Mouse (Mus musculus) heart, embryonic 14.5 days (tissue): Measurements from ENCODE around the gene Epas1. TPM values are rescaled to one million over a fixed set of nuclear protein-coding genes. Genes with fewer than 3 reads are reported as not detected.

ENCODE experiments used
- ATAC-seq: fragments of 200-750 bp; cut with Nextera tagmentation; 2 replicates; pipeline ENCODE4 v1.8.0; 2017; ENCODE audit warnings: low read depth, moderate TSS enrichment; ENCODE audit not compliant: insufficient number of reproducible peaks, insufficient read depth, low FRiP score
- H3K27ac ChIP-seq, 2 experiments: fragments of 200-500 bp in 1 of 2; fragments of 300-500 bp in 1 of 2; sonication (generic) in 1 of 2; replicated peaks in 1 of 2; 2 replicates each; pipeline ENCODE4 v1.5.1; 2012 to 2014; ENCODE audit warnings: low read depth in 2 of 2, low read length in 2 of 2, control low read depth in 1 of 2, mild to moderate bottlenecking in 1 of 2, mixed read lengths in 1 of 2; ENCODE audit not compliant: control insufficient read depth in 1 of 2, insufficient read depth in 1 of 2
- H3K27me3 ChIP-seq: fragments of 300-500 bp; sonication (generic); 2 replicates; pipeline ENCODE4 v1.6.1; 2014; ENCODE audit warnings: mild to moderate bottlenecking, low read length, control low read depth; ENCODE audit not compliant: control insufficient read depth, insufficient read depth
- H3K36me3 ChIP-seq: fragments of 300-500 bp; sonication (generic); 2 replicates; pipeline ENCODE4 v1.6.1; 2014; ENCODE audit warnings: mild to moderate bottlenecking, control low read depth, low read length, mixed read lengths; ENCODE audit not compliant: control insufficient read depth, insufficient read depth
- H3K4me1 ChIP-seq, 2 experiments: fragments of 200-500 bp in 1 of 2; fragments of 300-500 bp in 1 of 2; sonication (generic) in 1 of 2; 2 replicates each; pipeline ENCODE4 v1.6.1; 2012 to 2014; ENCODE audit warnings: low read length in 2 of 2, control low read depth in 1 of 2, mixed read lengths in 1 of 2; ENCODE audit not compliant: control insufficient read depth in 2 of 2, insufficient read depth in 2 of 2
- H3K4me2 ChIP-seq: fragments of 300-500 bp; sonication (generic); 2 replicates; pipeline ENCODE4 v1.6.1; 2014; ENCODE audit warnings: mild to moderate bottlenecking, low read length
- H3K4me3 ChIP-seq, 2 experiments: fragments of 200-500 bp in 1 of 2; fragments of 300-500 bp in 1 of 2; sonication (generic) in 1 of 2; 2 replicates each; pipeline ENCODE4 v1.5.1; 2012 to 2014; ENCODE audit warnings: low read length in 2 of 2, mild to moderate bottlenecking in 2 of 2, control low read depth in 1 of 2, low read depth in 1 of 2, moderate library complexity in 1 of 2; ENCODE audit not compliant: control insufficient read depth in 1 of 2, insufficient read depth in 1 of 2
- H3K9ac ChIP-seq: fragments of 300-500 bp; sonication (generic); 2 replicates; pipeline ENCODE4 v1.6.1; 2014; ENCODE audit warnings: mild to moderate bottlenecking, low read length
- H3K9me3 ChIP-seq: fragments of 300-500 bp; sonication (generic); 2 replicates; pipeline ENCODE4 v1.6.1; 2016; ENCODE audit warnings: low read length, control low read depth; ENCODE audit not compliant: control insufficient read depth
- WGBS: fragments of 180-500 bp; shearing (Covaris S2); extraction: QIAGEN DNeasy Blood & Tissue Kit; methylation state at CpG from one replicate; pipeline ENCODE4 v1.1.7; 2014; 5-methylcytosine and 5-hydroxymethylcytosine counted together
- polyA plus RNA-seq: library from polyadenylated mRNA; unstranded; fragments of >200 nt; fragmentation: Nextera tagmentation; extraction: Ambion mirVana; gene quantifications from 2 replicates; pipeline ENCODE4 v1.2.1, GENCODE M21; 2014

Gene Epas1
- 13.7 and 15.6 TPM in 2 replicates for polyA plus RNA-seq

DNA sequence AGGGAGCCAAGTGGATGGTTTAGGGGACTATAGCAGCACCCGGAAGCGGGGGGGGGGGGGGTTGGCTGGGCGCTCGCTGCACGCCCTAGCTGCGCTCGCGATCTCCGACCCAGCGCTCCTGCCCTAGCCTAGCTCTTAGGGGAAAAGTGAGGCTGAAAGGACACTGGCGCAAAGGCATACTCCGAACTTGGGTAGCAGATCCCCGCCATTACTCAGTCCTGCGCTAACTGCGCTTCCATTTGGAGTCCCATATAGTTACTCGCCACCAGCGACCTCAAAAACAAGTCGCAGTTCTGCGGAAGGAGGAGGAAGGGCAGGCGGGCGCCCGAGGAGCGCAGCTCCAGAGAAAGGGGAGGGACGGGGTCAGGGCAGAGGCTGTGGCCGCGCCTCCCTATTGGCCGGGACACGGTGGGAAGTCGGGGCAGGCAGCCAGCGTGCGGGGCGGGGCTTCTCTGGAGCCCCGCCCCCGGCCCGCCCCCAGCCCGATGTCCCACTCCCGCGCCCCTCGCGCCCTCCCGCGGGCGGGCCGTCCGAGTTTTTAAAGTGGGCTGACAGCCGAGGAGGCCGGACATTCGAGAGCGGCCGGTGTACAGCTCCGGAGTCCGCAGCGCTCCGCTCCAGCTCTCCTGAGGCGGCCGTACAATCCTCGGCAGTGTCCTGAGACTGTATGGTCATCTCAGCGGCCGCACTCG is at the start of gene Epas1:
TSS of gene Epas1 (plus strand) at position 571 of the 692 bp plus-strand sequence.
- peaks cover 15% of the 10 kb centered on the region for H3K27me3 ChIP-seq

DNA sequence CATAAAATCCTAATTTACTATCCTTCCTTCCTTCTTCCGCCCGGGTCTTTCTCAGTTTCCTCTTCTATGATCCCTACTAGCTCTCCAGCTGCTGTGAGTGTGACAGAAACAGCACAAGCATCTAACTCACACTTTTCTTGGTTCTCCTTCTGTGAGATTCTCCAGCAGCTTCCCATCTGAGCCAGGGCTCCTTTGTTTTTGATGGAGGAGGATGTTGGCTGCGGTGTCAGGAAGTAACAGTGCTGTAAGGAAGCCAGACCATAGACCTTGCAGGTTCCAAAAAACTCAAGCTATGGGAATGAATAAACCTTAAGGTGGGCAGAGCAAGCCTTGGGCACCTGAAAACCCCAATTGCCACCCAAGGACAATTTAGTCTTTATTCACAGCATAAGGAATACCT is 48.3 kb upstream of the Epas1 start:
- no peak overlapping the region for H3K4me3 ChIP-seq
- no peak overlapping the region for H3K4me2 ChIP-seq
- no peaks in the 10 kb centered on the region for H3K27me3 ChIP-seq
- H3K4me1 ChIP-seq: no peaks in the 10 kb centered on the region
- no peaks in the 10 kb centered on the region for H3K9me3 ChIP-seq
- no peaks in the 10 kb centered on the region for H3K36me3 ChIP-seq
- H3K9ac ChIP-seq: no peak overlapping the region
- WGBS: 78% methylated on average over 3 of the region's 3 CpGs
- no peak overlapping the region for H3K27ac ChIP-seq
- ATAC-seq: no peak

More for the DNA sequence above, at the start of gene Epas1:
- H3K27ac ChIP-seq: peak within 1 kb of the TSS; percentile 53 to 85
- H3K9me3 ChIP-seq: no peaks in the 10 kb centered on the region
- H3K9ac ChIP-seq: peak within 1 kb of the TSS; percentile 79
- peaks cover 10 to 11% of the 10 kb centered on the region in 2 experiments for H3K4me1 ChIP-seq
- no peaks in the 10 kb centered on the region for H3K36me3 ChIP-seq
- peak within 1 kb of the TSS; percentile 96 for H3K4me2 ChIP-seq
- under 1% methylated on average over 58 of the region's 60 CpGs for WGBS
- H3K4me3 ChIP-seq: peak within 1 kb of the TSS; percentile 63 to 90
- peak; percentile 96 for ATAC-seq

GRCm38 (mm10) chr17:86706467-86706866 is 47.0 kb upstream of the Epas1 start:
- WGBS: 70% methylated on average over 1 of the region's 1 CpGs
- ATAC-seq: no peak
- Histone ChIP-seq H3K4me2 (no peak overlapping the region), H3K36me3 (no peaks in the 10 kb centered on the region), H3K9ac (no peak overlapping the region), H3K27me3 (no peaks in the 10 kb centered on the region), H3K9me3 (no peaks in the 10 kb centered on the region), H3K4me1 (no peaks in the 10 kb centered on the region), H3K27ac (no peak overlapping the region), H3K4me3 (no peak overlapping the region)

DNA sequence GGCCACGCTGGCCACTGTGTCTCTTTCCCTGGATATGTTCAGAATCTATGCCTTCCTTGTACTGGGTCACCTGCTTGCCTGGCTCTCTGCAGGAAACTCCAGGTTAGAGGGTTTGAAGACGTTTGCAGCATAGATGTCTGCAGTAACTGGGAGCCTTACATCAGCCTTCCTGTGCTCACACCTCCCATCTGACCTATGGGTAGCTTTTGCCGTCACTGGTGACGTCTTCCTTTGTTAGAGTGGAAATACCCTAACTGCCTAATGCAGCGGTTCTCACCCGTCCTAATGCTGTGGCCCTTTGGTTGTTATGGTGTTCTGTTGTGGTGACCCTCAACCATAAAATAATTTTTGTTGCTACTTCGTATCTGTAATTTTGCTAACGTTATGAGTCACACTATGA is 43.7 kb upstream of the Epas1 start:
- Histone ChIP-seq H3K36me3 (no peaks in the 10 kb centered on the region), H3K9ac (no peak overlapping the region), H3K27ac (no peak overlapping the region), H3K4me3 (no peak overlapping the region), H3K9me3 (no peaks in the 10 kb centered on the region), H3K4me2 (no peak overlapping the region), H3K4me1 (peaks cover 12 to 13% of the 10 kb centered on the region in 2 experiments), H3K27me3 (no peaks in the 10 kb centered on the region)
- 82% methylated on average over 8 of the region's 8 CpGs for WGBS
- ATAC-seq: no peak

DNA sequence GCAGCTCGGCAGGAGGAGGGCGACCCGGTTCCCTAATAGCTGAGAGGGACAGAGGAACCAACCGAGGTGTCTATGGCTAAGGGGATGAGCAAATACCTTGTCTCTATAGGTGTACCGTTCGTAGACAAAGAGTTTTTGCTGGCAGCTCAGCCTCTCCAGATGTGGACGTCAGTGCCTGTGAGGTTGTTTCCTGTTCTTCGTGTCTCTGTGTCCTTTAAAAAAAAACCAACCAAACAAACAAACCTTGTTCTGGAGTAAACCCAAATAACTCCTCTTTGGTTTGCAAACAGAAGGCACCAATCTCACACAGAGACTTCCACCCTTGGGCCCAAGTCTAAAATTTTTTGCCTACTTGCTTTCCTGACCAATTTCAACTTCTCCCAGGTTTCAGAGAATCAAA is 43.1 kb upstream of the Epas1 start:
- peaks cover 12 to 13% of the 10 kb centered on the region in 2 experiments for H3K4me1 ChIP-seq
- no peak overlapping the region for H3K4me3 ChIP-seq
- no peak overlapping the region for H3K27ac ChIP-seq
- H3K27me3 ChIP-seq: no peaks in the 10 kb centered on the region
- no peaks in the 10 kb centered on the region for H3K36me3 ChIP-seq
- no peaks in the 10 kb centered on the region for H3K9me3 ChIP-seq
- ATAC-seq: no peak
- H3K4me2 ChIP-seq: no peak overlapping the region
- 76% methylated on average over 8 of the region's 8 CpGs for whole genome bisulfite sequencing
- H3K9ac ChIP-seq: no peak overlapping the region

DNA sequence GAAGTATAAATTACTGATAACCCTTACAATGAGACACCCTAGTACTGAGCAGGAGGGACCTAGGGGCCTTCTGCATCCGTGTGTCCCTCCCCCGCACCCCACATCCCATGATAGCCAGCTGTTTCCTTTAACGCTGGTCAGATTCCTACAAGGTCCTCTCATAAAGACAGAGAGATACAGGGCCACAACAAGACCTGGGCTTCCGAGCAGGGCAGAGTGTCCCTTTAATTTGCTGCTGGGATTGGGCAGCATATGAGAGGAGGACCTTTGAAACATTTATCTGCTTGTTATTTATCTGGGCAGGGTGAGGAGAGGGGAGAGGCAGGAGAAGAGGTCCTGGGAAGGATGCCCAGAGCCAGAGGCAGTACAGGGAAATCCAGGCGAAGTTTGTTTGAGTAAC is 41.6 kb upstream of the Epas1 start:
- Histone ChIP-seq H3K27me3 (no peaks in the 10 kb centered on the region), H3K9me3 (no peaks in the 10 kb centered on the region), H3K4me1 (peaks cover 12 to 13% of the 10 kb centered on the region in 2 experiments), H3K4me3 (no peak overlapping the region), H3K4me2 (no peak overlapping the region), H3K27ac (peak overlapping the region; percentile 22 to 36; a peak in 1 of 4 replicates), H3K36me3 (no peaks in the 10 kb centered on the region), H3K9ac (no peak overlapping the region)
- ATAC-seq: no peak; the same call in 1 of the 2 replicates
- WGBS: 12% methylated on average over 5 of the region's 5 CpGs

GRCm38 (mm10) chr17:86712601-86713000 is 40.9 kb upstream of the Epas1 start:
- H3K4me3 ChIP-seq: no peak overlapping the region
- 0 out of 4 replicates have a peak overlapping the region, but pooled peaks of 1 of the 2 experiments have one; percentile 36 for H3K27ac ChIP-seq
- no peak overlapping the region for H3K9ac ChIP-seq
- no peaks in the 10 kb centered on the region for H3K9me3 ChIP-seq
- peaks cover 12 to 13% of the 10 kb centered on the region in 2 experiments for H3K4me1 ChIP-seq
- 84% methylated on average over 8 of the region's 8 CpGs for WGBS
- H3K27me3 ChIP-seq: no peaks in the 10 kb centered on the region
- H3K4me2 ChIP-seq: no peak overlapping the region
- no peak for ATAC-seq
- H3K36me3 ChIP-seq: no peaks in the 10 kb centered on the region

- Histone ChIP-seq H3K9ac (no peak overlapping the region), H3K27ac (no peak overlapping the region), H3K4me2 (no peak overlapping the region), H3K9me3 (no peaks in the 10 kb centered on the region), H3K4me1 (peaks cover 12 to 13% of the 10 kb centered on the region in 2 experiments), H3K36me3 (no peaks in the 10 kb centered on the region), H3K27me3 (no peaks in the 10 kb centered on the region), H3K4me3 (no peak overlapping the region)
- WGBS: 2% methylated on average over 8 of the region's 8 CpGs
- no peak for ATAC-seq
Observed at GRCm38 (mm10) chr17:86713591-86713990, 39.9 kb upstream of the Epas1 start.
